Mouse (Mus musculus): ENCODE data around the gene Atg13. TPM values are rescaled to one million over a fixed set of nuclear protein-coding genes. Genes with fewer than 3 reads are reported as not detected.
A peak's percentile ranks its signal among the peaks of the same experiment; 100 is the strongest.

The Atg13 gene
- total and polyA plus RNA-seq, 3 experiments = 5.8 to 20.7 (median 8.5) TPM

- Histone ChIP-seq H3K36me3 (replicated peaks in 1 of 2; ENCODE audit: control insufficient read depth in 1 of 2, insufficient read depth in 1 of 2, low read length in 1 of 2) (peaks cover 43 to 64% of the 10 kb centered on the region in 2 experiments), H3K79me2 (replicated peaks; ENCODE audit: control insufficient read depth, extremely low read depth, insufficient read depth, poor library complexity, severe bottlenecking) (peaks cover 27% of the 10 kb centered on the region), H3K4me2 (ENCODE audit: insufficient read depth, low read depth, poor library complexity, severe bottlenecking) (peak overlapping the region; percentile 82), H3K9me3 (replicated peaks; ENCODE audit: low read length) (no peaks in the 10 kb centered on the region), H3K9ac (ENCODE audit: insufficient read depth, low read depth) (peak overlapping the region; percentile 98), H3K4me1 (ENCODE audit: control insufficient read depth in 1 of 2, insufficient read depth in 2 of 2) (peaks cover 2 to 25% of the 10 kb centered on the region in 2 experiments; a peak in 3 of 4 replicates), H3K27me3 (replicated peaks) (no peaks in the 10 kb centered on the region), H3K4me3 (replicated peaks in 1 of 3; ENCODE audit: low read depth in 2 of 3, low read length in 2 of 3, poor library complexity in 1 of 3) (peak overlapping the region; percentile 93 to 99 (median 95)), H3K27ac (ENCODE audit: insufficient read depth, low read depth) (no peak overlapping the region; the same call in 1 of the 2 replicates)
- TF ChIP-seq UBTF (IDR thresholded peaks at IDR 0.05; ENCODE audit: low read depth, low read length) = no peak
- TF ChIP-seq HCFC1 (IDR thresholded peaks at IDR 0.05; ENCODE audit: low read depth, low read length) = no peak
- no peak for TF ChIP-seq BHLHE40 (IDR thresholded peaks at IDR 0.05; ENCODE audit: low read depth, low read length)
- no peak for TF ChIP-seq CHD1 (IDR thresholded peaks at IDR 0.05; ENCODE audit: low read depth, low read length)
- TF ChIP-seq ETS1 (conservative IDR thresholded peaks at IDR 0.05; ENCODE audit: low read depth, low read length) = no peak
- TF ChIP-seq MAZ (IDR thresholded peaks at IDR 0.05; ENCODE audit: low read depth, low read length) = no peak
- TF ChIP-seq POLR2AphosphoS2 (IDR thresholded peaks at IDR 0.05; ENCODE audit: low read depth, low read length) = no peak
- dilution Hi-C loops (cut with MboI; ENCODE audit: extremely low pct_ligation_motif_present, extremely low pct_unique_long_range_greater_than_20kb, low sequenced_read_pairs) (no loop called here), in situ Hi-C loops (cut with MboI; ENCODE audit: low pct_ligation_motif_present, low pct_unique_long_range_greater_than_20kb, low sequenced_read_pairs) (no loop called here)
- DNase-seq (ENCODE audit: extremely low read depth) = no peak
Measured at GRCm38 (mm10) chr2:91649152-91649551, 61.2 kb downstream of the Atg13 start.

DNA sequence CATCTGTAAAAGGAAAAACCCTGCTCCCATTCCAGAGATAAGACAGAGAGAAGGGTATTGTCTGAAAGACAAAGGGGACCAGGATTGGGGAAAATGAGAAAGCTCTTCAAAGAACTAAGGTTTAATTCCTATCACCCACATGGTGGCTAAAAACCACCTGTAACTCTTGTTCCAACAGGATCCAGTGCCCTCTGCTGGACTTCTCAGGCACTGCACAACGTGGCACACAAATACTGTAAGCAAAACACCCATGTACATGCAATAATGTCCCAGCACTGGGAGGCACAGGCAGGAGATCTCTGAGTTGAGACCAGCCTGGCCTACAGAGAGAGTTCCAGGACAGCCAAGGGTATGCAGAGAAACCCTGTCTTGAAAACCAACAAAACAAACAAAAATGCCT is 63.6 kb downstream of the Atg13 start:
- H3K27me3 ChIP-seq (replicated peaks) = no peaks in the 10 kb centered on the region
- H3K4me2 ChIP-seq (ENCODE audit: insufficient read depth, low read depth, poor library complexity, severe bottlenecking) = no peak overlapping the region
- H3K9ac ChIP-seq (ENCODE audit: insufficient read depth, low read depth) = no peak overlapping the region
- TF ChIP-seq SMC3 (IDR thresholded peaks at IDR 0.05; ENCODE audit: low read depth, low read length) (peak; percentile 45; the same call in 1 of the 2 replicates), MAZ (IDR thresholded peaks at IDR 0.05; ENCODE audit: low read depth, low read length) (no peak), TBP (conservative IDR thresholded peaks at IDR 0.05; ENCODE audit: low read depth, low read length) (no peak), TCF12 (IDR thresholded peaks at IDR 0.05; ENCODE audit: low read depth, low read length) (no peak), ETS1 (conservative IDR thresholded peaks at IDR 0.05; ENCODE audit: low read depth, low read length) (no peak), POLR2A (IDR thresholded peaks at IDR 0.05; ENCODE audit: low read depth, low read length) (no peak), RAD21 (IDR thresholded peaks at IDR 0.05; ENCODE audit: low read depth, low read length) (peak; percentile 45), USF1 (IDR thresholded peaks at IDR 0.05; ENCODE audit: low read depth, low read length) (no peak), CTCF (conservative IDR thresholded peaks at IDR 0.05 in 1 of 2, IDR thresholded peaks at IDR 0.05 in 1 of 2; ENCODE audit: low read depth in 2 of 2, low read length in 2 of 2) (peak; percentile 70 to 72), MYC (IDR thresholded peaks at IDR 0.05; ENCODE audit: low read depth, low read length) (peak; percentile 85), RCOR1 (conservative IDR thresholded peaks at IDR 0.05; ENCODE audit: low read depth, low read length) (no peak), MAX (IDR thresholded peaks at IDR 0.05; ENCODE audit: low read length) (peak; percentile 67), MXI1 (IDR thresholded peaks at IDR 0.05; ENCODE audit: low read depth, low read length) (0 out of 2 replicates have a peak, but pooled peaks have one; percentile 33), ZKSCAN1 (IDR thresholded peaks at IDR 0.05; ENCODE audit: borderline replicate concordance, low read depth, low read length) (no peak)
- no peak overlapping the region for H3K27ac ChIP-seq (ENCODE audit: insufficient read depth, low read depth)
- peaks cover 46 to 63% of the 10 kb centered on the region in 2 experiments for H3K36me3 ChIP-seq (replicated peaks in 1 of 2; ENCODE audit: control insufficient read depth in 1 of 2, insufficient read depth in 1 of 2, low read length in 1 of 2)
- peak; percentile 77 for DNase-seq (ENCODE audit: extremely low read depth)
- dilution Hi-C loops (cut with MboI; ENCODE audit: extremely low pct_ligation_motif_present, extremely low pct_unique_long_range_greater_than_20kb, low sequenced_read_pairs) = no loop called here
- no peaks in the 10 kb centered on the region for H3K9me3 ChIP-seq (replicated peaks; ENCODE audit: low read length)
- H3K4me1 ChIP-seq (ENCODE audit: control insufficient read depth in 1 of 2, insufficient read depth in 2 of 2) = peaks cover 2 to 22% of the 10 kb centered on the region in 2 experiments; a peak in 3 of 4 replicates
- in situ Hi-C loops (cut with MboI; ENCODE audit: low pct_ligation_motif_present, low pct_unique_long_range_greater_than_20kb, low sequenced_read_pairs) = no loop called here
- peaks cover 26% of the 10 kb centered on the region for H3K79me2 ChIP-seq (replicated peaks; ENCODE audit: control insufficient read depth, extremely low read depth, insufficient read depth, poor library complexity, severe bottlenecking)
- no peak overlapping the region for H3K4me3 ChIP-seq (replicated peaks in 1 of 3; ENCODE audit: low read depth in 2 of 3, low read length in 2 of 3, poor library complexity in 1 of 3)
